Mouse (Mus musculus) midbrain, postnatal 0 days (tissue): Measurements from ENCODE around the gene Med12l. TPM values are rescaled to one million over a fixed set of nuclear protein-coding genes. Genes with fewer than 3 reads are reported as not detected.

Source experiments
- ATAC-seq: fragments of 200-750 bp; cut with Nextera tagmentation; 2 replicates; pipeline ENCODE4 v1.8.0; 2017; ENCODE audit warnings: moderate number of reproducible peaks, mild to moderate bottlenecking, moderate TSS enrichment, moderate library complexity; ENCODE audit not compliant: low FRiP score
- DNase-seq: peaks from one replicate; pipeline ENCODE4 v3.0.0-alpha.2; 2015; ENCODE audit warnings: low spot score
- H3K27ac ChIP-seq: fragments of 300-500 bp; sonication (generic); 2 replicates; pipeline ENCODE4 v1.5.1; 2014; ENCODE audit warnings: low read depth, mild to moderate bottlenecking, low read length, mixed read lengths
- H3K27me3 ChIP-seq: fragments of 300-500 bp; sonication (generic); 2 replicates; pipeline ENCODE4 v1.6.1; 2014; ENCODE audit warnings: low read length, control low read depth, mixed read lengths; ENCODE audit not compliant: insufficient read depth
- H3K36me3 ChIP-seq: fragments of 300-500 bp; sonication (generic); 2 replicates; pipeline ENCODE4 v1.6.1; 2014; ENCODE audit warnings: low read length, control low read depth, mixed read lengths; ENCODE audit not compliant: insufficient read depth
- H3K4me1 ChIP-seq: fragments of 300-500 bp; sonication (generic); 2 replicates; pipeline ENCODE4 v1.6.1; 2014; ENCODE audit warnings: mild to moderate bottlenecking, control low read depth, antibody characterized with exemption, low read length, mixed read lengths; ENCODE audit not compliant: insufficient read depth
- H3K4me2 ChIP-seq: fragments of 300-500 bp; sonication (generic); 2 replicates; pipeline ENCODE4 v1.6.1; 2014; ENCODE audit warnings: low read depth, mild to moderate bottlenecking, low read length, mixed read lengths; ENCODE audit not compliant: poor library complexity, severe bottlenecking
- H3K4me3 ChIP-seq: fragments of 300-500 bp; sonication (generic); 2 replicates; pipeline ENCODE4 v1.5.1; 2014; ENCODE audit warnings: low read depth, mild to moderate bottlenecking, low read length, moderate library complexity
- H3K9ac ChIP-seq: fragments of 300-500 bp; sonication (generic); replicated peaks from 2 replicates; pipeline ENCODE4 v1.6.1; 2014; ENCODE audit warnings: mild to moderate bottlenecking, low read length, moderate library complexity, mixed read lengths; ENCODE audit not compliant: poor library complexity, severe bottlenecking
- H3K9me3 ChIP-seq: fragments of 300-500 bp; sonication (generic); 2 replicates; pipeline ENCODE4 v1.6.1; 2016; ENCODE audit warnings: low read length, control low read depth
- CTCF ChIP-seq: IDR thresholded peaks from 2 replicates; pipeline ENCODE4 v1.5.1; 2016; ENCODE audit warnings: antibody characterized with exemption, mild to moderate bottlenecking
- WGBS: fragments of 180-500 bp; shearing (Covaris S2); extraction: QIAGEN DNeasy Blood & Tissue Kit; methylation state at CpG from one replicate; pipeline ENCODE4 v1.1.7; 2014; 5-methylcytosine and 5-hydroxymethylcytosine counted together
- polyA plus RNA-seq: library from polyadenylated mRNA; unstranded; fragments of >200 nt; fragmentation: Nextera tagmentation; extraction: Ambion mirVana; gene quantifications from 2 replicates; pipeline ENCODE4 v1.2.1, GENCODE M21; 2015
- total RNA-seq: library from RNA; depleted of rRNA; stranded (reverse); fragments of >200 nt; gene quantifications from 2 replicates; pipeline ENCODE4 v1.2.3, GENCODE M21; 2014

Gene Med12l
- total and polyA plus RNA-seq, 2 experiments from 2014 or later: 3.7 to 23.0 TPM

DNA sequence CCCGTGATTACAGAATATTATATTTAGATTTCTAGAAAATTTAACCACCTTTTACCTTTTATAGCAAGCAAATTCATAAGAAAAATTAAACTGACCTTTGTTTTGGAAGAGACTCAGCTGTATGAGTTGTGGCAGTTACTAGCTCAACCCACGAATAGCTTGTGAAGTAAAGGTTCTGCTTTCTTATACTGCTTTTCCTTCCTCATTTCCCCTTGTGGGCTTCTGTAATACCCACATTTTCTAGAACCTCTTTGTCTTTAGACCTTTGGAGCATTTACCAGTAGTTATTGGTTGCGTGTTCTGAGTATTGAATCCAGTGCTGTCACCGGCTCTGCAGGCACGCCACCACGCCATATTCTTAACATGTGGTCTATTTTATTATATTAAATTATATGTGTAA is 205.1 kb downstream of the Med12l start, which contains the start of gene P2ry13:
Gene P2ry13, minus strand, starts transcription at position 156 of the 400 bp plus-strand sequence.
- no peak within 1 kb of the TSS for H3K27ac ChIP-seq
- no peaks in the 10 kb centered on the region for H3K4me1 ChIP-seq
- DNase-seq (no peak), ATAC-seq (no peak)
- no peak within 1 kb of the TSS for H3K4me3 ChIP-seq
- no peak within 1 kb of the TSS for H3K9ac ChIP-seq
- H3K36me3 ChIP-seq: no peaks in the 10 kb centered on the region
- H3K27me3 ChIP-seq: no peaks in the 10 kb centered on the region
- WGBS: 93% methylated on average over 6 of the region's 6 CpGs
- no peak for TF ChIP-seq CTCF
- no peak within 1 kb of the TSS for H3K4me2 ChIP-seq
- no peaks in the 10 kb centered on the region for H3K9me3 ChIP-seq

- H3K4me3 ChIP-seq: no peak overlapping the region
- 92% methylated on average over 8 of the region's 8 CpGs for WGBS
- TF ChIP-seq CTCF: no peak
- ATAC-seq (no peak), DNase-seq (no peak)
- H3K9ac ChIP-seq: no peak overlapping the region
- H3K27me3 ChIP-seq: no peaks in the 10 kb centered on the region
- H3K9me3 ChIP-seq: no peaks in the 10 kb centered on the region
- no peak overlapping the region for H3K4me2 ChIP-seq
- no peaks in the 10 kb centered on the region for H3K4me1 ChIP-seq
- H3K27ac ChIP-seq: no peak overlapping the region
- H3K36me3 ChIP-seq: no peaks in the 10 kb centered on the region
Measured at GRCm38 (mm10) chr3:59211784-59212183, 206.2 kb downstream of the Med12l start.

DNA sequence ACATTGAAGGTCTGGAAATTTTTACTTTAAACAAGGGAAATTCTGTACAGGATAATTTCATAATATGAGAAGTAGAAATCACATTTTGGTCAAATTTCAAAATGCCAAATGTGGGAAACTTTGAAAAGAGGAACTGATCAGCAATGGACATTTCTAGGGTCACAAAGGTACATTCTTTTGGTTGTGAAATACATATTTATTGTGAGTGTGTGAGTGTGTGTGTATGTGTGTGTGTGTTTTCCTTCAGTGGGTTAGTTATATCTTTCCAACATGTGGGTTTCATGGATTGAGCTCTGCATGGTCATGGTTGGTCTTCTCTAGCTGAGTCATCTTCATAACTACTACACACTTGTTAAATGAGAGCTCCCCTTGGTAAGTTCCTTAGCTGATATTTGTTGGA is 206.8 kb downstream of the Med12l start:
- no peak for DNase-seq
- H3K27ac ChIP-seq: no peak overlapping the region
- TF ChIP-seq CTCF: no peak
- no peak overlapping the region for H3K4me2 ChIP-seq
- H3K4me3 ChIP-seq: no peak overlapping the region
- no peak overlapping the region for H3K9ac ChIP-seq
- no peaks in the 10 kb centered on the region for H3K9me3 ChIP-seq
- no peak for ATAC-seq
- no peaks in the 10 kb centered on the region for H3K27me3 ChIP-seq
- no peaks in the 10 kb centered on the region for H3K36me3 ChIP-seq
- H3K4me1 ChIP-seq: no peaks in the 10 kb centered on the region

DNA sequence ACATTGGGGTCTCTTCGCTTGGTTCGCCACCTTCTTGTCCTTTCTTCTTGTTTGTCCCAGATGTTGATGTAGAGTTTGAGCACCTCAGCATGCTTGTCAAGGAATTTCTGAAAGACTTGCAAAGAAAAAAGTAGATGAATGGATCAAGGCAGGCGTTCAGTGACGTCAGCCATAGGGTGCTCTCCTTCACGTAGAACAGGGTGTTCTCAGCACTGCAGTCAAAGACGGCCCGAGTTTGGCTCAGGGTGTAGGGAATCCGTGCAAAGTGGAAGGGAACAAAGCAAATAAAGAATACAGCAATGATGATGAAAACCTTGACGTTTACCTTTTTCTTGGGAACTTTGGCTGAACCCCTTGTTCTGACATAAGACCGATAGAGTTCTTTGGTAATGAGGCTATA is 211.6 kb downstream of the Med12l start:
- 93% methylated on average over 10 of the region's 10 CpGs for WGBS
- no peak for TF ChIP-seq CTCF
- Histone ChIP-seq H3K36me3 (no peaks in the 10 kb centered on the region), H3K4me1 (no peaks in the 10 kb centered on the region), H3K27me3 (no peaks in the 10 kb centered on the region), H3K4me2 (no peak overlapping the region), H3K9me3 (no peaks in the 10 kb centered on the region), H3K4me3 (no peak overlapping the region), H3K9ac (no peak overlapping the region), H3K27ac (no peak overlapping the region)
- ATAC-seq (no peak), DNase-seq (no peak)

GRCm38 (mm10) chr3:59219326-59219725 is 213.7 kb downstream of the Med12l start:
- no peaks in the 10 kb centered on the region for H3K4me1 ChIP-seq
- WGBS: 91% methylated on average over 2 of the region's 2 CpGs
- H3K36me3 ChIP-seq: no peaks in the 10 kb centered on the region
- DNase-seq: no peak
- no peaks in the 10 kb centered on the region for H3K27me3 ChIP-seq
- no peak overlapping the region for H3K4me3 ChIP-seq
- ATAC-seq: no peak
- no peak overlapping the region for H3K27ac ChIP-seq
- H3K9ac ChIP-seq: no peak overlapping the region
- TF ChIP-seq CTCF: no peak
- H3K4me2 ChIP-seq: no peak overlapping the region
- no peaks in the 10 kb centered on the region for H3K9me3 ChIP-seq

DNA sequence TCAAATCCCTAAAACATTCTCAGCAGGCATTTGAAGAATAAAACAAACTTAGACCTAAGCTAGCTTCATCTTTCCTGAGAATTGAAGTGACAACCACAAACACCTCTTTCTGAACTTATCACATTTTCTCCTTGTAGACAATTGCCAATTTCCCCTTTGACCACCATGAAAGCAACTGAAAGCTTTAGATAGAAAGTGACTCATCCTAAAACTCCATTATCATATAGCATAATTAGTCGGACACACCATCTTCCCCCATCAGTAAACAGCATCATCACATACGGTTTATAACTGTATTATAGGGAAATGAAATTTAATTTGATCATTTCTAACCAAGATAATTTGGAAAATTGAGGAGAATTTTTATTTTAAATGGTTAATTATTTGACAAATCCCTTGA is 216.7 kb downstream of the Med12l start:
- TF ChIP-seq CTCF: no peak
- no peak for ATAC-seq
- H3K9ac ChIP-seq: no peak overlapping the region
- no peaks in the 10 kb centered on the region for H3K9me3 ChIP-seq
- no peak for DNase-seq
- no peak overlapping the region for H3K4me2 ChIP-seq
- H3K4me1 ChIP-seq: no peaks in the 10 kb centered on the region
- H3K27me3 ChIP-seq: no peaks in the 10 kb centered on the region
- 92% methylated on average over 2 of the region's 2 CpGs for WGBS
- no peak overlapping the region for H3K27ac ChIP-seq
- H3K36me3 ChIP-seq: no peaks in the 10 kb centered on the region
- H3K4me3 ChIP-seq: no peak overlapping the region
